Mouse (Mus musculus) forebrain, postnatal 0 days (tissue): ENCODE measurements at regions not wholly inside any gene's neighbourhood (a gene's known extent, or its start where the extent isn't known, plus 50 kb on each side); places are given as distances from the start of the nearest gene placed in this dataset.

Source experiments
- ATAC-seq: fragments of 200-750 bp; cut with Nextera tagmentation; 2 replicates; pipeline ENCODE4 v1.8.0; 2017; ENCODE audit warnings: mild to moderate bottlenecking, moderate library complexity
- DNase-seq: peaks from one replicate; pipeline ENCODE4 v3.0.0-alpha.2; 2015
- H3K27ac ChIP-seq: fragments of 300-500 bp; sonication (generic); 2 replicates; pipeline ENCODE4 v1.5.1; 2014; ENCODE audit warnings: low read depth, mild to moderate bottlenecking, antibody characterized with exemption, low read length, moderate library complexity, mixed read lengths
- H3K27me3 ChIP-seq: fragments of 300-500 bp; sonication (generic); 2 replicates; pipeline ENCODE4 v1.6.1; 2014; ENCODE audit warnings: mild to moderate bottlenecking, low read length, mixed read lengths; ENCODE audit not compliant: insufficient read depth
- H3K36me3 ChIP-seq: fragments of 300-500 bp; sonication (generic); 2 replicates; pipeline ENCODE4 v1.6.1; 2014; ENCODE audit warnings: mild to moderate bottlenecking, moderate library complexity; ENCODE audit not compliant: insufficient read depth
- H3K4me1 ChIP-seq: fragments of 300-500 bp; sonication (generic); 2 replicates; pipeline ENCODE4 v1.6.1; 2014; ENCODE audit warnings: antibody characterized with exemption; ENCODE audit not compliant: insufficient read depth
- H3K4me2 ChIP-seq: fragments of 300-500 bp; sonication (generic); 2 replicates; pipeline ENCODE4 v1.6.1; 2014; ENCODE audit warnings: low read depth, mild to moderate bottlenecking, moderate library complexity
- H3K4me3 ChIP-seq: fragments of 300-500 bp; sonication (generic); 2 replicates; pipeline ENCODE4 v1.5.1; 2014; ENCODE audit warnings: low read depth, low read length, mixed read lengths
- H3K9ac ChIP-seq: fragments of 300-500 bp; sonication (generic); 2 replicates; pipeline ENCODE4 v1.6.1; 2014; ENCODE audit warnings: mild to moderate bottlenecking
- H3K9me3 ChIP-seq: fragments of 300-500 bp; sonication (generic); 2 replicates; pipeline ENCODE4 v1.6.1; 2016; ENCODE audit warnings: low read length
- CTCF ChIP-seq: sonication (generic); IDR thresholded peaks from 2 replicates; pipeline ENCODE4 v1.5.1; 2016; ENCODE audit warnings: antibody characterized with exemption, control low read depth, low read depth
- WGBS: fragments of 180-500 bp; shearing (Covaris S2); extraction: QIAGEN DNeasy Blood & Tissue Kit; methylation state at CpG from one replicate; pipeline ENCODE4 v1.1.7; 2014; 5-methylcytosine and 5-hydroxymethylcytosine counted together

- Histone ChIP-seq H3K4me2 (no peak overlapping the region), H3K36me3 (no peaks in the 10 kb centered on the region), H3K27ac (no peak overlapping the region), H3K9me3 (no peaks in the 10 kb centered on the region), H3K27me3 (no peaks in the 10 kb centered on the region), H3K9ac (no peak overlapping the region), H3K4me3 (no peak overlapping the region), H3K4me1 (peaks cover 6% of the 10 kb centered on the region; the same call in 1 of the 2 replicates)
- WGBS = 76% methylated on average over 10 of the region's 10 CpGs
- DNase-seq (no peak), ATAC-seq (no peak)
- TF ChIP-seq CTCF = no peak
Measured at GRCm38 (mm10) chr9:46789036-46789435, 209.5 kb upstream of the Gm4791 start.

- Histone ChIP-seq H3K9ac (no peak overlapping the region), H3K4me1 (peaks cover 6% of the 10 kb centered on the region; the same call in 1 of the 2 replicates), H3K36me3 (no peaks in the 10 kb centered on the region), H3K27ac (no peak overlapping the region), H3K9me3 (no peaks in the 10 kb centered on the region), H3K4me3 (no peak overlapping the region), H3K27me3 (no peaks in the 10 kb centered on the region), H3K4me2 (no peak overlapping the region)
- DNase-seq (no peak), ATAC-seq (no peak)
- no peak for TF ChIP-seq CTCF
- 91% methylated on average over 5 of the region's 5 CpGs for WGBS
Measured at GRCm38 (mm10) chr9:46788456-46788855, 210.1 kb upstream of the Gm4791 start.

- H3K4me1 ChIP-seq = peaks cover 6% of the 10 kb centered on the region; the same call in 1 of the 2 replicates
- ATAC-seq = peak; percentile 66; the same call in 1 of the 2 replicates
- TF ChIP-seq CTCF = no peak
- no peaks in the 10 kb centered on the region for H3K36me3 ChIP-seq
- H3K27ac ChIP-seq = peak overlapping the region; percentile 54; the same call in 1 of the 2 replicates
- no peaks in the 10 kb centered on the region for H3K9me3 ChIP-seq
- no peaks in the 10 kb centered on the region for H3K27me3 ChIP-seq
- H3K4me2 ChIP-seq = peak overlapping the region; percentile 23; the same call in 1 of the 2 replicates
- DNase-seq = peak; percentile 70
- no peak overlapping the region for H3K4me3 ChIP-seq
- no peak overlapping the region for H3K9ac ChIP-seq
- WGBS = 29% methylated on average over 17 of the region's 17 CpGs
Measured at GRCm38 (mm10) chr9:46784355-46784975, 214.1 kb upstream of the Gm4791 start.

GRCm38 (mm10) chr9:46783597-46784354 is 214.8 kb upstream of the Gm4791 start:
- no peak for ATAC-seq
- no peaks in the 10 kb centered on the region for H3K9me3 ChIP-seq
- peak overlapping the region; percentile 23; the same call in 1 of the 2 replicates for H3K4me2 ChIP-seq
- H3K4me3 ChIP-seq = no peak overlapping the region
- no peak for TF ChIP-seq CTCF
- no peaks in the 10 kb centered on the region for H3K27me3 ChIP-seq
- DNase-seq = peak; percentile 43
- H3K27ac ChIP-seq = peak overlapping the region; percentile 54
- 24% methylated on average over 12 of the region's 12 CpGs for WGBS
- H3K4me1 ChIP-seq = peaks cover 6% of the 10 kb centered on the region; the same call in 1 of the 2 replicates
- H3K36me3 ChIP-seq = no peaks in the 10 kb centered on the region
- no peak overlapping the region for H3K9ac ChIP-seq

- no peak overlapping the region for H3K27ac ChIP-seq
- 70% methylated on average over 8 of the region's 8 CpGs for WGBS
- ATAC-seq (no peak), DNase-seq (no peak)
- no peaks in the 10 kb centered on the region for H3K27me3 ChIP-seq
- no peak overlapping the region for H3K9ac ChIP-seq
- H3K4me2 ChIP-seq = no peak overlapping the region
- H3K9me3 ChIP-seq = no peaks in the 10 kb centered on the region
- TF ChIP-seq CTCF = no peak
- no peaks in the 10 kb centered on the region for H3K36me3 ChIP-seq
- H3K4me3 ChIP-seq = no peak overlapping the region
- H3K4me1 ChIP-seq = peaks cover 6% of the 10 kb centered on the region; the same call in 1 of the 2 replicates
Measured at GRCm38 (mm10) chr9:46781681-46782080, 216.9 kb upstream of the Gm4791 start.

GRCm38 (mm10) chr9:46778769-46779168 is 219.8 kb upstream of the Gm4791 start:
- no peaks in the 10 kb centered on the region for H3K4me1 ChIP-seq

GRCm38 (mm10) chr9:46774821-46775220 is 223.7 kb upstream of the Gm4791 start:
- H3K36me3 ChIP-seq = no peaks in the 10 kb centered on the region
- no peak for TF ChIP-seq CTCF
- no peak overlapping the region for H3K27ac ChIP-seq
- H3K4me2 ChIP-seq = no peak overlapping the region
- no peak for ATAC-seq
- no peak overlapping the region for H3K4me3 ChIP-seq
- no peak for DNase-seq
- H3K27me3 ChIP-seq = no peaks in the 10 kb centered on the region
- H3K4me1 ChIP-seq = peaks cover 5% of the 10 kb centered on the region; the same call in 1 of the 2 replicates
- H3K9me3 ChIP-seq = no peaks in the 10 kb centered on the region
- no peak overlapping the region for H3K9ac ChIP-seq
- WGBS = 56% methylated on average over 2 of the region's 2 CpGs

More at GRCm38 (mm10) chr9:46778769-46779168, 219.8 kb upstream of the Gm4791 start:
- no peaks in the 10 kb centered on the region for H3K36me3 ChIP-seq
- H3K9me3 ChIP-seq = no peaks in the 10 kb centered on the region
- ATAC-seq (no peak), DNase-seq (no peak)
- 92% methylated on average over 6 of the region's 6 CpGs for WGBS
- no peak overlapping the region for H3K4me3 ChIP-seq
- no peak overlapping the region for H3K4me2 ChIP-seq
- H3K27me3 ChIP-seq = no peaks in the 10 kb centered on the region
- no peak overlapping the region for H3K9ac ChIP-seq
- H3K27ac ChIP-seq = no peak overlapping the region
- no peak for TF ChIP-seq CTCF
